Mouse (Mus musculus): ENCODE data around the gene Uqcr11. TPM values are rescaled to one million over a fixed set of nuclear protein-coding genes. Genes with fewer than 3 reads are reported as not detected.

The Uqcr11 gene
- total RNA-seq, 2 experiments from 2014 or later, result 1,920 to 2,020 TPM

- DNase-seq, result peak in 1 of 2 experiments; percentile 27
- intact Hi-C loops (cut with DNase I), result no loop called here
These were observed 3.5 kb downstream of the Uqcr11 start for GRCm38 (mm10) chr10:80403044-80403692.

DNA sequence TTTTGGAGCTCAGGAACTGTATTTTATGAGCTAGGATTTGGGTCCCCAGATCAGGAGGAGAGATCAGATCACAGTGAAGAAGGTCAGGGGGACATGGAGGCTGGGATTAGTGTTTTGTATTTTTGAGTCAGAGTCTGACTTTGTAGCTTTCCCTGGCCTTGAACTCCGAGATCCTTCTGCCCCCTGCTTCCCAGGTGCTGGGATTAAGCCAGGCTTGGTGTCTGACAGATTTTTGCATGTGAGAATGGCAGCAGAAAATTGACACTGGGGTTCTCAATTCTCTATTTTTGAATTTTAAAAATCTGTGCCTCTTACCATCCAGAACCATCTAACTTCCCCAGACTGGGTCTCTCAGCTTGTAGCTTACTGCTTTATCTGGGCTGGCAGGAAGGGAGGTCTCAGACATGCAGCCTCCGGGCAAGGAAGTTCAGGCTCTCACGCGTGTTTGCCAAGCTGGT is 5.9 kb downstream of the Uqcr11 start:
- DNase-seq, result no peak
- intact Hi-C loops (cut with DNase I), result no loop called here

GRCm38 (mm10) chr10:80399973-80400703 is 6.5 kb downstream of the Uqcr11 start:
- DNase-seq, result no peak
- intact Hi-C loops (cut with DNase I), result no loop called here

- DNase-seq, result peak; percentile 99
- intact Hi-C loops (cut with DNase I), result no loop called here
These were observed 7.2 kb downstream of the Uqcr11 start, which contains the start of gene Mbd3 for GRCm38 (mm10) chr10:80399191-80399972. Gene Mbd3 (minus strand): TSS chr10:80399550.

DNA sequence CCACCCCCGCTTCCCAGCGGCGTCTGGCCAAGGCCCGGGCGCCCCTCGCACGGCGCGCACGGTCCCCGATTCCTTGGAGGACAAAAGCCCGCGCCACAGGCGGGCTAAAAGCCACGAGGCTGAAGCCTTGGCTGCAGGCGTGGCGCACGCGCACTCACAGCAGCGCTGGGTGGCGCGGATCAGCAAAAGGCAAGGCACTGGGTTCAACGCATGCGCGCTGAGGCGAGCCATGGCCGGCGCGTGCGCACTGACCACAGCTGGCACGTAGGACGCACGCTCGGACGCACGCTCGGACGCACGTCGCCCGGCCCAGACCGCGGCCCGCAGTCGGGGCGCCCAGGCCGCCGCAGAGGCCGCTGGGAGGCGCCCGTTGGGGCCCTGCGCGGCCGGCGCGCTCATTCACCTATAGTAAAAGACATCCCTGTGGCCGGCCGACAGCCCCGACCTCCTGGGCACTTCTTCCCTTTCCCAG is 7.9 kb downstream of the Uqcr11 start:
- peak; percentile 97 to 98 for DNase-seq
- intact Hi-C loops (cut with DNase I), result loop anchor here (1.0 kb wide), 1 partner anchor 10 kb away; no protein-coding TSS in a partner anchor

DNA sequence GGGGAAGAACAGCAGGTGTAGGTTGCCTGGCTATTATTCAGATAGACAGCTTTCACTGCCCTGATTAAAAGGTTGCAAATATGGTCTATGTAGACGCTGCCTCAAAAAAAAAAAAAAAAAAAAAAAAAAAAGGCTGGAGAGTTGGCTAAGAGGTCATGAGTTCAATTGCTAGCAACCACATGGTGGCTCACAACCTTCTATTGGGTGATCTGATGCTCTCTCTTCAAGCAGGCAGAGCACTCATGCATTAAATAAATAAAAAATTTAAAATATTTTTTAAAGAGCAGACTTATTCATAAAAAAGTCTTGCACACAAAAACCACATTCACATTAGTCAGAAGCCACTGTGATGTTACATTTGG is 8.5 kb downstream of the Uqcr11 start:
- intact Hi-C loops (cut with DNase I), result loop anchor here (1.0 kb wide), 1 partner anchor 10 kb away; no protein-coding TSS in a partner anchor
- no peak for DNase-seq

- intact Hi-C loops (cut with DNase I), result loop anchor here (1.0 kb wide), 1 partner anchor 9 kb away; no protein-coding TSS in a partner anchor
- DNase-seq, result no peak
These were observed 9.0 kb downstream of the Uqcr11 start for GRCm38 (mm10) chr10:80397524-80398173.

DNA sequence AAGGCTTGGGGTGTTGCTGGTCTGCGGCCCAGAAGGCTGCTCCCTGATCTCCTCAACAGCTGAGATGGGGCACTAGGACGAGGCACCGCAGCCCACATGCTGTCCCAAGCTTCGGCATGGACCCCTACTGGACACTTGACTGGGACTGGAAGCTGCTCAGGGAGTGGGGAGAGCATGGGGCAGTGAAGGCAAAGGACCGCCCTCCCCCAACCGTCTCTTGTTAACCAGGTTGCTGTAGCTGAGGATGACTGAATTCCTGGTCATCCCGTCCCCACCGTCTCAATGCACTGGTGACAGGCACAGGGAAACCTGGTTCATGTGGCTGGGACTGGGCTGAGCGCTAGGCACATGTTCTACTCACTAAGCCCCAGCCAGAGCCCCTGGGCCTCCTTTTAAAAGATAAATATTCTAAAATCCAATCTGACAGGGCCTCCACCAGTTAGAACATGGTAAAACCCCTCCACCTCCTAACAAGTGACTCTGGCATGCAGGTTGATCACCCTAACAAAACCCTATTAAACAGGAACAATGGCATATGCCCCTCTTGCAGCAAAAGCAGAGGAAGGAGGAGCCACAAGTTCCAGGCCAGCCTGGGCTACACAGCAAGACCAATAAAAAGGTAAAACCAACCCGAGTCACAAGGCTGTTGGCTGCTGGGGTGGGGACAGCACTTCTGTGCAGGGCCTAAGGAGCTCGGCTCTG is 9.7 kb downstream of the Uqcr11 start:
- no peak for DNase-seq
- intact Hi-C loops (cut with DNase I), result no loop called here

- intact Hi-C loops (cut with DNase I), result no loop called here
- DNase-seq, result no peak
These were observed 11.5 kb downstream of the Uqcr11 start for GRCm38 (mm10) chr10:80395025-80395627.

DNA sequence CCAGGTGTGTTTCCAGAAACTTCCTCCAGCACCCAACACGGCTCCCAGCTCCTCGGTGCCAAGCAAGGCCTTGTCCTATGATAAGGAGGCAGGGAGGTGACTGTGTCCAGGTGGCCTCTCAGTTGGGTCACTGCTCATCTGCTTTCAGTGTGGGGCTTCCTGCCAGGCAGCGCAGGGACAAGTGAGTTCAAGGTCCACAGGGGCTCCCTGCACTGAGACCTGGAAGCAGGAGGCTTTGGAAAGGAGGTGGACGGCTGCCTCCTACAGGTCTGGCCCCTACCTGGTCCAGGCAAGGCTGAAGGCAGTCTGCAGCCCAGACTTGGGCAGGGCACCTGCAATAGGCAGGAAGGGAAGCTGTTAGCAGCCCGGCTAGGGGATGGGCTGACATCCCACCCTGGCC is 13.9 kb downstream of the Uqcr11 start:
- no peak for DNase-seq
- intact Hi-C loops (cut with DNase I), result no loop called here

GRCm38 (mm10) chr10:80390697-80391096 is 15.9 kb downstream of the Uqcr11 start:
- DNase-seq, result no peak
- intact Hi-C loops (cut with DNase I), result no loop called here

DNA sequence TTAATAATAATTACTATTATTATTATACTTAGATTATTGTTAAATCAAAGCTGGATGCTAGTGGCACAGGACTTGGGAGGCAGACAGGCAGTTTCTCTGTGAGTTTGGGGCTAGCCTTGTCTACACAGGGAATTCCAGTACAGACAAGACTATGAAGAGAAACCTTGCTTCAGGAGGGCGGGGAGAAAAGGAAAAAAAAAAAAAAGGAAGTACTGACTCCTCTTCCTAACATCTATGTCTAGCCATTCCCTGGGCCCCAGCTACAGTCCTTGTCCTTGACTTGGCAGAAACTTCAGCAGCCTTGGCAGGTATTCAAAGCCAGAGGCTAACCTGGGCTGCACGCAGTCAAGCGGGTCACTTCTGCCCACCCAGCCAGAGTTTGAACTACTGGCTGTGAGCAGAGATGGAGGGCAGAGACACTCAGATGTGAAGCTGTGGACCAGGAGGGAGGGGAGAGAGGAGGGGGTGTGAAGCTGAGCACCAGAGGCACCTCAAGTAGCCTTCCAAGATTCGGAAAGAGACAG is 17.4 kb downstream of the Uqcr11 start:
- intact Hi-C loops (cut with DNase I), result loop anchor here (5.0 kb wide), 1 partner anchor 43 kb away; the partner anchor contains the start of gene Tcf3
- DNase-seq, result no peak

- intact Hi-C loops (cut with DNase I), result loop anchor here (1.0 to 5.0 kb wide), 2 partner anchors 10 to 44 kb away; partner anchors contain the start of gene Tcf3
- no peak for DNase-seq
These were observed 17.9 kb downstream of the Uqcr11 start for GRCm38 (mm10) chr10:80388731-80389130.

DNA sequence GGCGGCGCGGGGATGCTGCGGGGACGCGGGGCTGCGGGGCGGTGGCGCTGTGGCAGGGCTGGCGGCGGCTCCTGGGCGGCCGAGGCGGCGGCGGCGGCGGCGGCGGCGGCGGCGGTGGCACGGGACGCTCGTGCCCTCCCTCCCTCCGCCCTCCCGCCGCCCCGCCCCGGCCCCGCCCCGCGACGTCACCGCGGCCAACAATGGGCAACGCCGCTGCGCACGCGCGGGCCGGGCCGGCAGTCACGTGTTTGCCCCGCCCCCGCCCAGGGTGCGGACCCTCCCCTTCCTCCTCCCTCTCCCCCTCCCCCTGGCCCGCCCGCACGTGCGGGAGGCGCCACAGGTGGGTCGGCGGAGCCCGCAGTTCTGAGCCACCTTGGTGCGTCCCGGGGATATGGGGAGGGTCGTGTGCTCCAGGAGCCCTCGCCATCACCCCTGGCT is 19.1 kb downstream of the Uqcr11 start, which contains the start of gene Mex3d:
TSS of gene Mex3d (minus strand) at position 138 of the 438 bp plus-strand sequence.
- peak; percentile 90 for DNase-seq
- intact Hi-C loops (cut with DNase I), result loop anchor here (5.0 kb wide), 1 partner anchor 45 kb away; the partner anchor contains the start of gene Tcf3

GRCm38 (mm10) chr10:80386735-80387471 is 19.7 kb downstream of the Uqcr11 start:
- peak in 1 of 2 experiments; percentile 36 for DNase-seq
- intact Hi-C loops (cut with DNase I), result loop anchor here (5.0 kb wide), 1 partner anchor 45 kb away; the partner anchor contains the start of gene Tcf3

DNA sequence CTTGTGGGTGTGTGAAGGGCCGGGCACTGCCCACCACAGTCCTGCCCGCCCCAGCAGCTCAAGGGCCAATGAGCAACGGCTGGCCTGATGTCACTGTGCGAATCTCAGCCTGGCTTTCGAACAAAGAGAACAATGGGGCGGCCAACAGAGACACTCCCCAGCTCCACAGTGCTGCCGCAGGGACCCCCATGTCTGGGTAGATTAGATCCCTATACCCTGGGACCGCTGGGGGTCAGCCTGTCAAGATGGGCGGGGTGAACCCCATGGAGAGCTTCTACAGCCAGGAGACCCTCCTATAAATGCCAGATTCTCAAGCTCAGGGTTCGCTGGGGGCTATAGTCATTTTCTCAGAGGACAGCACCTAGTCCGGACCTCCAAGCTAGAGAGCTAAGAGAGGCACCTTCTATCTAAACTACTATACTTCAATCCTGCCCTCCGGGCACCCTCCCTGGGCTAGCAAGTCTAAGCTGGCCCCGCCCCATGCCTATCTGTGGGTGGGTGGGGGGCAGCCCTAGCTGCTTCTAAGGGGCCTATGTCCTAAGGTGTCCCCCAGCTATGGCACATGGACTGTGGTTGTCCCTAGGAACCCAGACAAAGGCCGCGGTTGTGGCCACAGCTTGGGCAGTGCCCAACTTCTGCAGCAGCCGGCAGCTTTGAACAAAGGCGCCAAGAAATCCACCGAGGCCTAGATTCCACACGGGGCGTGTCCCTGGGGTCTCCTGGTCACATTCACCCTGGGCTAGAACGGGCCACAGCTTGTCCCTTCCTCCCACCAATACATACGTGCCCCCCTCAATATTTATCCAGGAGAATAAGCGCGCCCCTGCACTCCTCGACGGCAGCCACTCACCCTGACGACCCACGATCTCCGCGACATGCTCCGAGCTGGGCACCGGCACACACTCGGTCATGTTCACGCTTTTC is 20.6 kb downstream of the Uqcr11 start:
- DNase-seq, result no peak
- intact Hi-C loops (cut with DNase I), result loop anchor here (5.0 kb wide), 1 partner anchor 46 kb away; the partner anchor contains the start of gene Tcf3

DNA sequence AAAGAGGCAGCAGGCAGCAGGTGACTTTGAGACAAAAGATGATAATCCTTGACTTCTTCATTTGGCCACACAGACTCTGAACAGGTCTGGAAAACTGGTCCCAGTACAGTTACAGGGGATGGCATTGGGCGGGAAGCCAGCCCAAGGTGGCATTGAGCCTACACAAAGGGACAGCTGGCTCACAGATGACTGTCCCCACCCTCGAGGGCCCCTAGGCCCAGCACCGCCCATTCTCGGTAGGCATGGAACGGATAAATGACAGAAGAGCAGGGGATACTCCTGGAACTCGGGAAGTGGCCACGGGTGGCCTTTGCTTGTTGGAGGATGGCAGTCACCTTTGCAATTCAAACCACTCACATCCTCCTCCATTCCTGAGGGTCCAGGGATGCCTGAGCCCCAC is 21.3 kb downstream of the Uqcr11 start:
- intact Hi-C loops (cut with DNase I), result loop anchor here (5.0 kb wide), 1 partner anchor 47 kb away; the partner anchor contains the start of gene Tcf3
- DNase-seq, result no peak

Measured in heart, postnatal 36 days (tissue).